Mouse (Mus musculus) liver, embryonic 14.5 days (tissue): ENCODE results near the gene Ap1m1.

Source experiments
- CTCF ChIP-seq: IDR thresholded peaks from 2 replicates; pipeline ENCODE4 v1.5.1; 2016; ENCODE audit warnings: antibody characterized with exemption, low read depth, control low read depth
- EP300 ChIP-seq: IDR thresholded peaks from 2 replicates; pipeline ENCODE4 v1.6.1; 2016; ENCODE audit warnings: antibody characterized with exemption, low read depth

- TF ChIP-seq CTCF = no peak
- no peak for TF ChIP-seq EP300
Measured at GRCm38 (mm10) chr8:72273807-72274206, 34.0 kb downstream of the Ap1m1 start.
